Mouse (Mus musculus): ENCODE measurements around the gene Hnrnpa3. TPM values are rescaled to one million over a fixed set of nuclear protein-coding genes. Genes with fewer than 3 reads are reported as not detected.
"Not testable (repeated sequence)": the region's sequence is repeated elsewhere in the genome, so short reads cannot be mapped to it uniquely, and the experiment has no call there.

Gene Hnrnpa3
- polyA plus RNA-seq (2015; fragmentation: Nextera tagmentation; extraction: Ambion mirVana) = 292 and 303 TPM in 2 replicates

DNA sequence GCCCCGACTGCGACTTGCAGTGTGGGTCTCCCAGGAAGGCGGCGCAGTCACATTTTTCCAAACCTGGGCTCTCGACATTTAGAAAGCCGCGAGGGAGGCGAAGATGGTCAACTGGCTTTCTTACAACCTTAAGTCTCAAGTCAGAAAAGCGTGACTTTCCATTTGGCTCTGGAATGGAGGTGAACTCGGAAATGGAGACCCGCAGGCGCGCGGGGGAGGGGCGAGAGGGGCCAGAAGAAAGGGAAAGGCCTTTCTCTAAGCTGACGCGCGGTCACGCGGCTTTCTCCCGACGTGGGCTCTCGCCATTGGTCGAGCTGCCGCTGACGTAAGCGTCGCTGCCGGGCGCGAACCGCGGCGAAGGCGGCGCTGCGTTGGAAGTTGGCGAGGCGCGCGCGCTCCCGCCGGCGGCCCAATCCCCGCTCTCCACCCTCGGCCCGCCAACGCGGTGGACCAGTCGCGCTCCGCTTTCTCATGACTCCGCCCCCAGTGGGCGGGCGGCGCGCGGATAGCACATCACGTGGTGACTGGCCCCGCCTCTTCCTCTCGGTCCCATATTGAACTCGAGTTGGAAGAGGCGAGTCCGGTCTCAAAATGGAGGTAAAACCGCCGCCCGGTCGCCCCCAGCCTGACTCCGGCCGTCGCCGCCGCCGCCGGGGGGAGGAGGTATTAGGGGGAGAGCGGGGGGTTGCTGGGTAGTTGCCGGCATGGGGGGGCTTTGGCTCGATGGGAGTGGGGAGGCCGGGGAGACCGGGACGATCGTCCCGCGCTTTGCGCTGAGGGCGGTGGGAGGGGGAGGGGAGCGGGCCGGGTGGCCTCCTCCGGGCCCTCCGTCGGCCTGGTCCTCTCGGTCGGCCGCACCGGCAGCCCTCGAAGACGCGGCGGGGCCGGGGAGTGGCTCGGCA lies at the start of gene Hnrnpa3:
TSS of gene Hnrnpa3 (plus strand) at position 535 of the 902 bp plus-strand sequence.
- DNase-seq (ENCODE audit: low spot score) = peak; percentile 100

DNA sequence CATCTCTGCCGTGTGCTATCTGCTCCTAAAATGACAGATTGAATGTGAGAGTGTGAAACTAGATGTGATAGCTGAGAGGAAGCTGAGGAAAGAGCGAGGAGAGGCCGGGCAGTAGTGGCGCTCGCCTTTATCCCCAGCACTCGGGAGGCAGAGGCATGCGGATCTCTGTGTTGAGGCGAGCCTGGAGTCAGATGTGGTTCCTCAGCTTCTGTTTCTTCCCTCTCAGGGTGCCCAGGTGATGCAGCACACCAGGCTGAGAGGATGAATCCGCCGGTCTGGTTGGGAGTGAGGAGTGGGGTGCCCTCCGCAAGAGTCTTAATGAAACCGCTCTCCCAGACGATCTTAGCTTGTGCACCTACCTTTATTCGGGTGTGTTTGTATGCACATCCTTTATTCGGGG lies 49.1 kb upstream of the Hnrnpa3 start:
- no peak for DNase-seq (ENCODE audit: low spot score)

DNA sequence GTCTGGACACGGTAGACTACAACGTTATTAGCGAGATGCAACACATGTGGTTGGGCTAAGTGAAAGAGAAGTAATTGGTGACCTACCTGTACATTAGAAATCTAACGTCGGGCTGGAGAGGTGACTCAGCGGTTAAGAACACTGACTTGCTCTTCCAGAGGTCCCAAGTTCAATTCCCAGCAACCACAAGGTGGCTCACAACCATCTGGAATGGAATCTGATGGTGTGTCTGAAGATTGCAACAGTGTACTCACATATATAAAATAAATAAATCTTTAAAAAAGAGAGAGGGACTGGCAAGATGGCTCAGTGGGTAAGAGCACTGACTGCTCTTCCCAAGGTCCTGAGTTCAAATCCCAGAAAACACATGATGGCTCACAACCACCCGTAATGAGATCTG lies 48.5 kb upstream of the Hnrnpa3 start:
- not testable (repeated sequence) for DNase-seq (ENCODE audit: low spot score)

DNA sequence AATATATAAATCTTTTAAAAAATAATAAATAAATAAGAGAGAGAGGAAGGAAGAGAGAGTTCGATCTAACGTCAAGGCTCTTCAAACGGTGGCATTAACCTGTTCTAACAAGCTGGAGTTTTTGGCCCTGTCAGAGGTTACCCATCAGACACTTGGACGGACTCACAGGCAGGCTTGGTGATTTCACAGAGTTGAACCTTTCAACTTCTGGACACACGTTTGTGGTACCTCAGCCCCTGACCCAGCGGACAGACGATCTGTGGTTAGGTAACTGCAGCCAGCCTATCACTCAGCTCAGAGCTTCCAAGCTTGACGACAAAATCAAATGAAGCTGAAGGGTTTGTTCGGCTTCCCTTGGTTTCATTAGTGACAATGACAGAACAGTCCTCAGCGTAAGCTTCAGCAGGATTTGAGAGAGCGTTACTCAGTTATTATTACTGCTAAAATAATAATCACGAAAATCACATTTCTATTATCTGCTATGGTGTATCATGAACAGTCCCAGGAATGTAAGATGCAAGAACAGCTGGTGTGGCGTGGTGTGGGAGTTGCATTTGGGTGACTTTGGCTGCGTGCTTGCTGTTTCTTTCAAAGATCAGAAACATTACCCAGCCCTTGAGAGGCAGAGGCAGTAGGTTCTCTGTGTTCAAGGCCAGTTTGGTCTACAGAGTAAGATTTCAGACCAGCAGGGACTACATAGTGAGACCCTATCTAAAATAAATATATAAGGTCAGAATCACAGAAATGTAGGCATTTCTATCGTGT lies 47.8 kb upstream of the Hnrnpa3 start:
- no peak for DNase-seq (ENCODE audit: low spot score)

DNA sequence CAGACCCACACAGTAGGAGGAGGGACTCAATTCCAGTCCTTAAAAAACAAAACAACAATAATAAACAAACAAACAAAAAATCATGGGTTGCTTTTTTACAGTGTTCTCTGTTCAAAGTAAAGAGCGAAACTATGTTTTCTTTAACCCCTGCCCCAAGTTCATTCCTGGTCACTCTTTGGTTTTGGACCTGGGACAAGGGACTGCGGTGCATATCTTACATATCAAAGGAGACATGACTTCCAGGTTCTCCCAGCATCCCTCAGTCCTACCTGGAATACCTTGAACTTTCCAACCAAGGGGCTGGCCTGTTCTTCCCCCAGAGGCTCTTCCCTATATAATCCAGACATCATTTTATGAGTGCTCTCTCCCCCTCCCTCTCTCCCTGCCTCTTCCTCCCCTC lies 47.1 kb upstream of the Hnrnpa3 start:
- DNase-seq (ENCODE audit: low spot score) = no peak

DNA sequence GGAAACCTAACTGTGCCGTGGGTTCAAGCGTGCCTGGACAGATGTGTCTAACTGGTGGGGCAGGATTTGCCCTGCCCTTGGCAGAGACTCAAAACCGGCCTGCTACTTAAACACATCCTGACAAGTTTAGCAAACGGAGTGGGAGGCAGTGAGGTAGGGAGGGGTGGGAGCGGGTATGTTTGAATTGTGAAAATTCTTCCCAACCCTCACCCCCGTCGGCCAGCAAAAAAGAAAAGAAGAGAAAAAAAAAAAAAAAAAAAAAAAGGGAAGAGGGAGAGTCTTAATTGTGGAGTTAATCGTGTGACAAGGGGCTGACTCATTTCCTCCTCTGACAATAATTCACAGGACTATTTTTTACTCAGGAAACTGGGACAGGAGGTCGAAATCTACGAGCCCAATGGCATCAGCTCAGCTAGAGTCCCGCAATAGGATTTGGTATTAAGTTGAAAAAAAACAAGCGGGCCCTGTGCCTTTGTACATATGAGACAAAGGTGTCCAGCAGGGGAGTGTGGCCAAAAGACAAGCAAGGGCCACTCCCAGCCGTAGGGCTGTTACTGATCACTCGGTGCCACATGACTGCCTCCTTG lies 46.0 kb upstream of the Hnrnpa3 start:
- DNase-seq (ENCODE audit: low spot score) = no peak

DNA sequence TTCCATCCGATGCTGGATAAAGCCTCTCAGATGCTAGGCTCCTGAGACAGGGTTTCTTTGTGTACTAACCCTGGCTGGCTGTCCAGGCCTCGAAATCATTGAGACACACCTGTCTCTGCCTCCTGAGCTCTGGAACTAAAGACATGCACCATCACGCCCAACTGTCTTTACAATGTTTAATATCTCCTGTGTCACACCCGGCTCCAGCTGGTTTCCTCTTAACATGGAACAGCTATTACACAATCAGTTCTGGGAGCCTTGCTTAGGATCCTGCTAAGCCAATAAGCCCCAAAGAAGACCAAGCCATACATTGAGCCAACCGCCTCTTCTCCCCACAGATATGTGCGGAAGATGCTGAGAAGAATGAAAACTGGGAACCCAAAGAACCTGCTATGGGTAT lies 44.5 kb upstream of the Hnrnpa3 start:
- DNase-seq (ENCODE audit: low spot score) = no peak

DNA sequence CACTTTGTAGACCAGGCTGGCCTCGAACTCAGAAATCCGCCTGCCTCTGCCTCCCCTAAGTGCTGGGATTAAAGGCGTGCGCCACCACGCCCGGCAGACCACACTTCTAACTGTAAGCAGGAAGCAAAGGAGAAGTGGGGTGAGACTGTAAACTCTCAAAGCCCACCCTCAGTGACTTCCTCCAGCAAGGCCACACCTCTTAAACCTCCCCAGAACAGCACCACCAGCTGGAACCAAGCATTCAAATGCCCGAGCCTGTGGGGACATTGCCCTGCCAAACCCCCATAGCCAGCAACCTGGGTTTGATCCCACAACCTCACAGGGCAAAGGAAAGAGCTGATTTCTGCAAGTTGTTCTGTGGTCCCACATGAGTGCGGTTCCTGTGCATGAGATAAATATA lies 42.1 kb upstream of the Hnrnpa3 start:
- no peak for DNase-seq (ENCODE audit: low spot score)

DNA sequence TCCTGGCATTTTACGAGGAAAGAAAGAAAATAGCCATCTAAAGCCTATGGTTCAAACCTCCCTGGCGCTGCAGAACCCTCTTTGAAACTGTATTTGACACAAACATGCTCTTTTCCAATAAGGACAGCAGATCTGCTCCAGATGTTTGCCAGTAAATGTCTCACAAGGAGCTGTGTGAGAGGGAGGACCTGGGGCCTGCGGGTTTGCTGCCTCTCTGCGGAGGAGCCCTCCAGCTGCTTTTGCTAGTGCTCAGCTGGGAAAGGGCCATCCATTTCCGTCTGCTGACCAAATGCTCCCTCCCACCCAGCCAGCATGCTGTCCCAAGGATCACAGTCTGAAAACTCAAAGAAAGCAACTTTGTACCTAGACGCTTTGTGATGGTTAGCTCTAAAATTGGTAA lies 40.3 kb upstream of the Hnrnpa3 start:
- no peak for DNase-seq (ENCODE audit: low spot score)

DNA sequence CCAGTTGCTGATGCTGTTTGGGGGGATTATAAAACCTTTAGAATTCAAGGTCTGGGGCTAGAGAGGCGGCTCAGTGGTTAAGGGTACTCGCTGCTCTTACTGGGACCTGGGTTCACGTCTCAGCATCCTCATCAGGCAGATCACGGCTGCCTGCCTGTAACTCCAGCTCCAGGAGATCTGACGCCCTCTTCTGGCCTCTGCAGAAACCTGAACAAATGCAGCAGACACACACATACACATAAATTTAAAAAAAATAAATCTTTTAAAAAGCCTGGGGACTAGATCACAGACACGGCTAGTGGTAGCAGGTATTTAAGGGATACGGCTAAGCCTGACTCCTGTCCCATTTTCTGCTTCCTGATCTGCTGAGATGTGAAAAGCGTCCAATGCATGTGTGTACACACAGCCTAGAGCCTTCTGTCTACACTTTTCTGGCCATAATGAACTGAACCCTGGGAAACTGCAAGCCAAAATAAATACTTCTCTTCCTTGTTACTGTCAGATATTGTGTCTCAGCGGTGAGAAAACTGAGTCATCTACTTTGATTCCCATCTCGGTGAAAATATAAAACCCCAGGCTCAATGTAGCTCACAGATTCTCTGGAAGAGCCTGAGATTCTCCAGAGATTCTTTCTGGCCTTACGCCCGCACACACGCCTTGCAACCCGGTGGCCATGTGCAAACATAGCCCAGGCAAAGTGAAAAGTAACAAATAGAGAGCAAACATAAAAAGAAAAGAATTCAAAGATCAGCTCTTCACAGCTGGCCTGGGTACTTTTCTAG lies 37.0 kb upstream of the Hnrnpa3 start:
- no peak for DNase-seq (ENCODE audit: low spot score)

DNA sequence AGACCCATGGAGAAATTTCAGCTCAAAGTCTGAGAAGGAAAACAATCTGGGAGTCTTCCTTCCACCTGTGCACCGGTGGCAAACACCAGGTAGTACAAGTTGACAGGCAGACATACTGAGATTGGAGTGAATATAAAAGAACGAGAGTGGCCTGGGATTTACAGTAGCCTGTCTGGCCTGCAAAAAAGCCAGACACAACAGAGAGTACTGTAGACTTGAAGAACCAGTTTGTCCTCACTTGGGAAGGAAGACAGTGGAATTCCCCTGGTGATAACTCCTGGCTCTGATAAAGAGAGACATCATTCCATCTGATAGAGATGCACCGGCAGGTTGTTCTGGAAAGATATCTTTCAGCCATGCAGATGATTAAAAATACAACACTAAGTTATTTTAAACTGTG lies 34.0 kb upstream of the Hnrnpa3 start:
- no peak for DNase-seq (ENCODE audit: low spot score)

DNA sequence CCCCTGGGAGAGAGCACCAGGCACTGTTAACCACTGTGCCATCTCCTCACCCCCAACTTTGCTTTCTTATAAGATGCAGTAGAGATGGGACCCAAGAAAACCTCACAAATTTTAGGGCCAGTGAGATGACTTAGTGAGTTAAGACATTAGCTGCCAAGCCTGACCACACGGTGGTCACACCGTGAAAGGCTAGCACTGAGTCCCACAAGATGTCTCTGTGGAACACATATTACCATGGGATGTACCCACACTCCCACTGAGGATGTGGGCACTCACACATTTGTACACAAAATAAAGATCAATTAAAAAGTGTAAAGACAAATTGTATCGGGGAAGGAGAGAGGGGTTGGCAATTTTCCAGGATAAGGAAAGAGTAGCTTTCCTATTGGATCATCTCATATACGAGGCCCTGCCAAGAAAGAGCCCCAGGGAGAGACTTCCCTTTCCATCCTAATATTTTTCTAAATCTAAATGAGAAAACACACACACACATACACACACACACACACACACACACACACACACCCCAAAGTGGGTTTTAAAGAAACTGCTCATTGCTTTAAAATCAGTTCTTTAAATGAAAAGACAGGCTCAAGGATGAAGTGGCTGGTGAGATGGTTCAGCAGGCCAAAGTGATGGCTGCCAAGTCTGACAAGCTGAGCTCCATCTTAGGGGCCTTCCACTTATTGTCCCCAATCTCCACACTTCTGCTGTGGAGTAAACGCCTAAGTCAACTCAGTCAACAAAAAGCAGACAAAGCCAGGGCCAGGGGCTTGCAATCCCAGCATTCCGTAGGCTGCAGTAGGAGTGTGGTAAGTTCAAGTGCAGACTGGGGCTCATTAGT lies 32.2 kb upstream of the Hnrnpa3 start:
- DNase-seq (ENCODE audit: low spot score) = no peak

DNA sequence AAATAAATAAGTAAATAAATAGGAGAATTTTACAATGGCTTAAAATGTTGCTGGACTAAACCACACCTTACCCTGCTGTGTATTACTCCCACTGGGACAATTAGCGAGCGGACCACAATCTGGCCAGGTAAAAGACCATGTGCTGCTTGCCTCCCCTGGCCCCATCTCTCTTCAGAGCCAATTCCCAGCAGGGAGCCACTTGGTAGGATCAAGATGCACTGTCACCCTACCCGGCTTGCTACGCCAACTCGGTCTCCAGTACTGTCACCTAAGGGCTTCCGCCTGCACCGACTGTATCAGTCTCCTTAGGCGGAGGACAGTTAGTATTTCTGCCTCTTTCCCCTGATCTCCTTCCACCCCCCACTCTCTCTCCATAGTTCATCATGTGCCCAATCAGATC lies 30.6 kb upstream of the Hnrnpa3 start:
- DNase-seq (ENCODE audit: low spot score) = no peak

DNA sequence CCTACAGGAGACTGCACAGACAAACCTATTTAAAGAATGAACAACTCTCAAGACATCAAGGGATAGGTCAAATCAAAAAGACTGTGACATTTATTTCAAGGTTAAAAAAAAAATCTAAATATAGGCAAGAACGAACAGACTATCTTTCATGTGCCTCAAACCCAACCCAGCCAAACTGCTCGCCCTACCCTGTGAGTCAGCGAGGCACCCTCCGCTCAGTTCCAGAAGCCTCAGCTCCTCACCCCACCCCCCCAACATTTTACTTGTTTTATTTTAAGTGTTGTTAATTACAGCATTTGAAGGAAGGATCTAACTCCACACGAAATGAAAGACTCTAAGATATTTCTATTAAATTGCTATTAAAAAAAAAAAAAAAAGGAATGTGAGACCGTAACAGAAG lies 27.6 kb upstream of the Hnrnpa3 start:
- no peak for DNase-seq (ENCODE audit: low spot score)

DNA sequence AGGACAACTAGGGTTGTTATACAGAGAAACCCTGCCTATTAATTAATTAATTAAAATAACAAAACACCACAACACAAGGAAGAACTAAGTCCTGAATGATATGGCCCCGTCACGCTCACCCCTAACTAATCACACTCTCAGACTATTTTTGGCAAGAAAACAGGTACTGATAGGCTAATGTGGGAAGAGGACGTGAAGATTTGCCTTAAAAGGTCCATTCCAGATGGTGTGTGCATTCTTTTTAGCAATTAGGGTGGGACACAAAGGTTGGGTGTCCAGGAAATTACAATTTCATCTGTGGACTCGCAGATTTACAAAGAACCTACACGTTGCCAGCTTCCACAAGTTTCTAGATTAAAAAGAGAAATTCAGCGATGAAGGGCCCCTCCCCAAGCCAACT lies 27.0 kb upstream of the Hnrnpa3 start:
- no peak for DNase-seq (ENCODE audit: low spot score)

DNA sequence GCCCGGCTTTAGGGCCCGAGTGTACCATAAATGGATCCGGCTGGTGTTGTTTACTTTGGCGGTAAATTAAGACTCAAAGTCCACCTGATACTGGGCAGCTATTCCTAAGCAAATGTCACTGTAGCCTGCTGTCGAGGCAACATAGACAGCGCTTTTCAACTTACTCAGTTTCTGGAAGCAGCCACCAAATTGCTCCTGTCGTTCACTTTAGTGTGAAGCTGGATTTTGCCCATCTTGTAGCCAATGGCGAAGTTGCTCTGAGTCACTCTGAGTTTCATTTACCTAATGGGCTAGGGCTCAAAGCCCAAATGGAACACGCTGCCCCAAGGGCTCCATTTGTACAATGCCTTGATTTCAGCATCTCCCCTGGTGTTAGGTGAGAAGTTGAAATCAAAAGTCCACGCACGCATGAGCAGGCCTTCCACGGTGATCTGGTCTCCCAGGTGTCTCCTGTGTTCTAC lies 26.3 kb upstream of the Hnrnpa3 start:
- DNase-seq (ENCODE audit: low spot score) = no peak

DNA sequence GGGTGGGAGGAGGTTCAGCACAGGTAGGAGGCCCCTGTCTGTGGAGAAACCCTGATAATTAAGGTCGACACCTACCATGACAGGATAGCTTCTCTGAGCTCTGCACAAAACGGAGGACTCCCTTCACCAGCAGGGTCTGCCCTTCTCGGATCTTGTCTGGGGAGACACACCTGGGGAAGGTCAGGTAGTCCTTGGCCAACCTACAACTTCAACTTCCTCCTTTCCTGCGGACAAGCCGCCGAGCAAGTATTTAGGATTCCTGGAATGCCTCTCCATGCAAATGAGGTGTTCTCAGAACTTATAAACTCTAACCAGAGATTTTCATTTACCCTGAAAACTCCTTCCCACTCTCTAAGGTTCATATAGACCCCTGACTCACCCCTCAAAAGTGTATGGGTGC lies 25.7 kb upstream of the Hnrnpa3 start:
- DNase-seq (ENCODE audit: low spot score) = no peak

DNA sequence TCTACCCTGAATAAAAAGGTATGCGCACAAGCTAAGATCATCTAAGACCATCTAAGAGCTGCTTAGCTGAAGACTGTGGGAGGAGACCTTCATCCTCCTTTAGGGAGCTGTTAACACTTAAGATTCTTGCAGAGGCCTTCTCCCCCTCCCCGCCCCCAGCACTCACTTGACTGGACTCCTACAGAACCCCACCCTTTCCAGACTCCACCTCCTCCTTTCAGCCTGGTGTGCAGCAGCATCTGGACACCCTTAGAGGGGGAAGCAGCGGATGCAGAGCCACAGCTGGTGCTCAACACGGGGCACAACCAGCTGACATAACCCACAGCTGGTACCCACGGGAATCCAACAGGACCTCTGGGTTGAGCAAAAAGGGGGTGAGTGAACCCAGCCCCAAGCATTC lies 25.3 kb upstream of the Hnrnpa3 start:
- DNase-seq (ENCODE audit: low spot score) = peak; percentile 37

DNA sequence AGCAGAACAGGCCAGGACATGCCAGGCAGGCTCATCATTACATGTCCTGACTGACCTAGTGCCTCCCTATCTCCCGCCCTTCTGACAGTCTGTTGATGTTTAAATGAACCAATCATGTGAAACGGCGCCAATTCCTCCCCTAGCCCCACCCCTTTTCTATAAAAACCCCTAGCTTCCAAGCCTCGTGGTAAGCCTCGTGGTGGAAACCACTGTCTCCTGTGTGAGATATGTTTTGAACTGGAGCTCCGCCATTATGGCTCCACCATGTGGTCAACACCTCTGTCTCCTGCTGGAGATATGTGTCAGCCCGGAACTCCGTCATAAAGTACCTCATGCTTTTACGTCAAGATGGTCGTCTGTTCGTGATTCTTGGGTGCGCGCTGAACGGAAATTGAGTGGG lies 24.6 kb upstream of the Hnrnpa3 start:
- DNase-seq (ENCODE audit: low spot score) = not testable (repeated sequence)

Data from thymus, postnatal 0 days (tissue).